Mouse (Mus musculus): ENCODE data around the gene Olfr191. TPM values are rescaled to one million over a fixed set of nuclear protein-coding genes. Genes with fewer than 3 reads are reported as not detected.
"Not testable (repeated sequence)": the region's sequence is repeated elsewhere in the genome, so short reads cannot be mapped to it uniquely, and the experiment has no call there.

Gene Olfr191
- polyA plus RNA-seq, 1 experiment = not detected

GRCm38 (mm10) chr16:59073520-59073919 lies 16.1 kb downstream of the Olfr191 start:
- no peak for TF ChIP-seq CTCF (IDR thresholded peaks at IDR 0.05; ENCODE audit: control insufficient read depth, insufficient read depth, insufficient replicate concordance, low read depth, low read length)
- no peak for TF ChIP-seq POLR2A (IDR thresholded peaks at IDR 0.05; ENCODE audit: control insufficient read depth, low read depth, low read length)
- Histone ChIP-seq H3K27ac (ENCODE audit: control insufficient read depth, insufficient read depth, low read depth, low read length) (no peak overlapping the region), H3K36me3 (ENCODE audit: control insufficient read depth, insufficient read depth, low read length) (no peaks in the 10 kb centered on the region), H3K27me3 (ENCODE audit: control insufficient read depth, insufficient read depth, low read length) (no peaks in the 10 kb centered on the region), H3K4me1 (ENCODE audit: control insufficient read depth, insufficient read depth, low read length) (no peaks in the 10 kb centered on the region), H3K4me3 (ENCODE audit: control insufficient read depth, low read depth, low read length) (no peak overlapping the region)

- TF ChIP-seq CTCF (IDR thresholded peaks at IDR 0.05; ENCODE audit: control insufficient read depth, insufficient read depth, insufficient replicate concordance, low read depth, low read length) (no peak), POLR2A (IDR thresholded peaks at IDR 0.05; ENCODE audit: control insufficient read depth, low read depth, low read length) (no peak)
- H3K4me1 ChIP-seq (ENCODE audit: control insufficient read depth, insufficient read depth, low read length) = no peaks in the 10 kb centered on the region
- H3K27ac ChIP-seq (ENCODE audit: control insufficient read depth, insufficient read depth, low read depth, low read length) = no peak overlapping the region
- no peak overlapping the region for H3K4me3 ChIP-seq (ENCODE audit: control insufficient read depth, low read depth, low read length)
- no peaks in the 10 kb centered on the region for H3K27me3 ChIP-seq (ENCODE audit: control insufficient read depth, insufficient read depth, low read length)
- no peaks in the 10 kb centered on the region for H3K36me3 ChIP-seq (ENCODE audit: control insufficient read depth, insufficient read depth, low read length)
Observed at GRCm38 (mm10) chr16:59071755-59072154, 17.9 kb downstream of the Olfr191 start.

DNA sequence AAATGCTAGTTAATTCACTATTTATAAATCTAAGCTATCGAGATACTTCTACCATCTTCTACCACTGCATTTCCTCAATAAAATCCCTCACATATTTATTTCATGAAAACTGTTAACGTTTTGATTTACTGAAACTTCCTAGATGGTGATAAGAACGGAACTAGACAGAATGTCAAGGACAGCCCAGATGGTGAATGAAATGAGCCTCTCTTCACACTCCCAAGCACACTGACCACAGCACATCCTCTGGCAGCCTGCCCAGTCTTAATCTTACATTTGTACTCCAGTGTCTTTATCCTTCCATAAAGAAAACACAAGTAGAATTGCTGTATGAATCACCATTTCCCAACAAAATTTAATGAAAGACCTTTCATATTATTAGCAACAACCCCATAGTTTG lies 27.2 kb downstream of the Olfr191 start:
- not testable (repeated sequence) for H3K4me3 ChIP-seq (ENCODE audit: control insufficient read depth, low read depth, low read length); H3K36me3 ChIP-seq (ENCODE audit: control insufficient read depth, insufficient read depth, low read length); H3K27ac ChIP-seq (ENCODE audit: control insufficient read depth, insufficient read depth, low read depth, low read length); H3K27me3 ChIP-seq (ENCODE audit: control insufficient read depth, insufficient read depth, low read length); H3K4me1 ChIP-seq (ENCODE audit: control insufficient read depth, insufficient read depth, low read length)

DNA sequence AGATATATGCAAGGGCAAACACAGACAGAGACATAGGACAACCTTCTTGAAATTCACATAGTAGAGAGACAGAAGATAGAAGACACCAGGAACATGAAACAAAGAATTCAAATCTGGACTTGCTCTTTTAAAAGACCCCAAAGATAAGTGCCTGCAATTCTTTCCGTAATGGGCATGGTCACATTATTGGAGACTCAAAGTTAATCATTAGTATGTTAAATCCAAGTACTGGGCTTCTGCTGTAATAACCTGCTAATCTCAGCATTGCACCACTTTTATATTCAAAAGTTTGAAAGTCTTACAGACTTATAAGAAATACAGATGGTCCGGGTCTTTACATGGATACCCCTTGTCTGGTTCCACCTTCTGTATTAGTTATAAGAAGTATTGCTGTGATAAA lies 40.3 kb downstream of the Olfr191 start:
- not testable (repeated sequence) for H3K4me3 ChIP-seq (ENCODE audit: control insufficient read depth, low read depth, low read length); H3K27ac ChIP-seq (ENCODE audit: control insufficient read depth, insufficient read depth, low read depth, low read length)

GRCm38 (mm10) chr16:59048860-59049259 lies 40.8 kb downstream of the Olfr191 start:
- TF ChIP-seq CTCF (IDR thresholded peaks at IDR 0.05; ENCODE audit: control insufficient read depth, insufficient read depth, insufficient replicate concordance, low read depth, low read length) (no peak), POLR2A (IDR thresholded peaks at IDR 0.05; ENCODE audit: control insufficient read depth, low read depth, low read length) (no peak)
- no peaks in the 10 kb centered on the region for H3K36me3 ChIP-seq (ENCODE audit: control insufficient read depth, insufficient read depth, low read length)
- no peak overlapping the region for H3K27ac ChIP-seq (ENCODE audit: control insufficient read depth, insufficient read depth, low read depth, low read length)
- H3K4me3 ChIP-seq (ENCODE audit: control insufficient read depth, low read depth, low read length) = no peak overlapping the region
- H3K4me1 ChIP-seq (ENCODE audit: control insufficient read depth, insufficient read depth, low read length) = no peaks in the 10 kb centered on the region
- no peaks in the 10 kb centered on the region for H3K27me3 ChIP-seq (ENCODE audit: control insufficient read depth, insufficient read depth, low read length)

More for the DNA sequence above, 40.3 kb downstream of the Olfr191 start:
- H3K27me3 ChIP-seq (ENCODE audit: control insufficient read depth, insufficient read depth, low read length); H3K36me3 ChIP-seq (ENCODE audit: control insufficient read depth, insufficient read depth, low read length); H3K4me1 ChIP-seq (ENCODE audit: control insufficient read depth, insufficient read depth, low read length): not testable (repeated sequence)

GRCm38 (mm10) chr16:59047579-59047978 lies 42.0 kb downstream of the Olfr191 start:
- Histone ChIP-seq H3K27ac (ENCODE audit: control insufficient read depth, insufficient read depth, low read depth, low read length) (no peak overlapping the region), H3K27me3 (ENCODE audit: control insufficient read depth, insufficient read depth, low read length) (no peaks in the 10 kb centered on the region), H3K36me3 (ENCODE audit: control insufficient read depth, insufficient read depth, low read length) (no peaks in the 10 kb centered on the region), H3K4me3 (ENCODE audit: control insufficient read depth, low read depth, low read length) (no peak overlapping the region), H3K4me1 (ENCODE audit: control insufficient read depth, insufficient read depth, low read length) (no peaks in the 10 kb centered on the region)
- TF ChIP-seq CTCF (IDR thresholded peaks at IDR 0.05; ENCODE audit: control insufficient read depth, insufficient read depth, insufficient replicate concordance, low read depth, low read length) (no peak), POLR2A (IDR thresholded peaks at IDR 0.05; ENCODE audit: control insufficient read depth, low read depth, low read length) (no peak)

- no peaks in the 10 kb centered on the region for H3K4me1 ChIP-seq (ENCODE audit: control insufficient read depth, insufficient read depth, low read length)
Observed at GRCm38 (mm10) chr16:59045835-59046234, 43.8 kb downstream of the Olfr191 start.

DNA sequence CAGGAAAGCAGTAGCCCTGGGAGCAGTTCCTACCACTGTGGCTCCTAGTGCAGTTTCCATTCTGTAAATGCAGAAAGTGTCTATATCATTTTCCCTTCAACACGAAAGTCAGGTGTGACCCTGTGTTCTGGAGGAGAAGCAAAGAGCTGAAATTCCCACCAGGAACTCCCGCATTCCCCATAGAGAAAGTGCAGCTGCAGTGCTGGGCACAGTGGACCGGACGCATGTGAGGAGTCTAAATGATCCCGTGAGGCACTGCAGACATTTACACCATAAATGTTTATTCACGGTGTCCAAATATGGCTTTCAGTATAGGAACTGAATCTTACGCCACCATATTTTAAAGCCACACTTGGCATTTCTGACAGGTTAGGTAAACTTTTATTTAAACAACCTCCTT lies 49.9 kb downstream of the Olfr191 start, which contains the start of gene Olfr187:
Olfr187 (minus strand) TSS at position 58 of the 400 bp plus-strand sequence.
- Histone ChIP-seq H3K36me3 (ENCODE audit: control insufficient read depth, insufficient read depth, low read length) (no peaks in the 10 kb centered on the region), H3K4me1 (ENCODE audit: control insufficient read depth, insufficient read depth, low read length) (no peaks in the 10 kb centered on the region), H3K4me3 (ENCODE audit: control insufficient read depth, low read depth, low read length) (no peak within 1 kb of the TSS), H3K27me3 (ENCODE audit: control insufficient read depth, insufficient read depth, low read length) (no peaks in the 10 kb centered on the region), H3K27ac (ENCODE audit: control insufficient read depth, insufficient read depth, low read depth, low read length) (no peak within 1 kb of the TSS)
- TF ChIP-seq CTCF (IDR thresholded peaks at IDR 0.05; ENCODE audit: control insufficient read depth, insufficient read depth, insufficient replicate concordance, low read depth, low read length) (no peak), POLR2A (IDR thresholded peaks at IDR 0.05; ENCODE audit: control insufficient read depth, low read depth, low read length) (no peak)

More at GRCm38 (mm10) chr16:59045835-59046234, 43.8 kb downstream of the Olfr191 start:
- H3K36me3 ChIP-seq (ENCODE audit: control insufficient read depth, insufficient read depth, low read length) = no peaks in the 10 kb centered on the region
- no peak overlapping the region for H3K4me3 ChIP-seq (ENCODE audit: control insufficient read depth, low read depth, low read length)
- H3K27me3 ChIP-seq (ENCODE audit: control insufficient read depth, insufficient read depth, low read length) = no peaks in the 10 kb centered on the region
- H3K27ac ChIP-seq (ENCODE audit: control insufficient read depth, insufficient read depth, low read depth, low read length) = no peak overlapping the region
- TF ChIP-seq POLR2A (IDR thresholded peaks at IDR 0.05; ENCODE audit: control insufficient read depth, low read depth, low read length) = no peak

Other genes starting within 250 kb of the Olfr191 start
- not detected in 2 replicates for gene Olfr177, start 215.1 kb downstream of the Olfr191 start, polyA plus RNA-seq (2012; rRNA removed)
- not detected in 2 replicates for gene Olfr178, start 197.8 kb downstream of the Olfr191 start, polyA plus RNA-seq (2012; rRNA removed)
- 0.28 and 0.83 TPM in 2 replicates for gene Olfr181, start 161.1 kb downstream of the Olfr191 start, polyA plus RNA-seq (2012; rRNA removed)
- 0.27 and 0.34 TPM in 2 replicates for gene Olfr180, start 160.4 kb downstream of the Olfr191 start, polyA plus RNA-seq (2012; rRNA removed)
- 0.22 and 0.28 TPM in 2 replicates for gene Olfr183, start 94.5 kb downstream of the Olfr191 start, polyA plus RNA-seq (2012; rRNA removed)
- not detected in 2 replicates for gene Olfr186, start 59.5 kb downstream of the Olfr191 start, polyA plus RNA-seq (2012; rRNA removed)
- gene Olfr187, start 50.1 kb downstream of the Olfr191 start, polyA plus RNA-seq (2012; rRNA removed) = not detected in 2 replicates
- gene Olfr190, start 11.8 kb downstream of the Olfr191 start, polyA plus RNA-seq (2012; rRNA removed) = not detected in 2 replicates
- gene Olfr193, start 22.1 kb upstream of the Olfr191 start, polyA plus RNA-seq (2012; rRNA removed) = not detected in 2 replicates
- 0.04 and 0.15 TPM in 2 replicates for gene Olfr194, start 31.2 kb upstream of the Olfr191 start, polyA plus RNA-seq (2012; rRNA removed)
- gene Olfr195, start 57.2 kb upstream of the Olfr191 start, polyA plus RNA-seq (2012; rRNA removed) = not detected in 2 replicates
- not detected in 2 replicates for gene Olfr196, start 80.6 kb upstream of the Olfr191 start, polyA plus RNA-seq (2012; rRNA removed)
- not detected in 2 replicates for gene Olfr198, start 113.7 kb upstream of the Olfr191 start, polyA plus RNA-seq (2012; rRNA removed)
- 1.3 and 1.4 TPM in 2 replicates for gene Olfr199, start 129.9 kb upstream of the Olfr191 start, polyA plus RNA-seq (2012; rRNA removed)
- not detected in 2 replicates for gene Olfr201, start 182.8 kb upstream of the Olfr191 start, polyA plus RNA-seq (2012; rRNA removed)
- gene Olfr202, start 197.0 kb upstream of the Olfr191 start, polyA plus RNA-seq (2012; rRNA removed) = not detected in 2 replicates
- not detected in 2 replicates for gene Olfr203, start 209.1 kb upstream of the Olfr191 start, polyA plus RNA-seq (2012; rRNA removed)
- gene Olfr204, start 228.4 kb upstream of the Olfr191 start, polyA plus RNA-seq (2012; rRNA removed) = not detected in 2 replicates
- gene Olfr205, start 241.3 kb upstream of the Olfr191 start, polyA plus RNA-seq (2012; rRNA removed) = not detected in 2 replicates

Measured in testis, adult 2 months (tissue).